Mouse (Mus musculus): ENCODE data around the gene B4galnt1. TPM values are rescaled to one million over a fixed set of nuclear protein-coding genes. Genes with fewer than 3 reads are reported as not detected.

Gene B4galnt1
- polyA plus RNA-seq, 1 experiment from 2014 or later: 12.7 TPM

DNA sequence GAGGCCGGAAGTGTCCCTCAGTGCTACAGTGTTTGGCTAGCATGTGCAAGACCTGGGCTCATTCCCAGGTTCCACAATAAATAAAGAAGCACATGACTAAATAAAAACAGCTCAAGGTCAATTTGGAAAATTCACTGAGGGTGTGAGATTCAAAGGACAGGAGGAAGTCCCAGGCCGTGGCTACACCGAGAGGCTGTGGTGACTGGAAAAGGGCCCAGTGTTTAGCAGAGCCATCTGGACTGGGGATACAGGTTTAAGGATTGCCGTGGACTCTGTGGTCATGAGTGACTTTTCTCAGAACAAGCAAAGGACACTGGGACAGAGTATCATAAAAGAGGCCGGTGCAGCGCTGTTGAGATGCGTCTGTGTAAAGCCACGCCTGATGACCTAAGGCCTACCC is 48.2 kb downstream of the B4galnt1 start:
- Histone ChIP-seq H3K27me3 (ENCODE audit: insufficient read depth, poor library complexity, severe bottlenecking) (peaks cover 5% of the 10 kb centered on the region; the same call in 1 of the 2 replicates), H3K27ac (no peak overlapping the region), H3K9me3 (no peaks in the 10 kb centered on the region), H3K36me3 (peaks cover 7% of the 10 kb centered on the region), H3K4me1 (replicated peaks) (peaks cover 20% of the 10 kb centered on the region), H3K4me3 (no peak overlapping the region; the same call in 1 of the 2 replicates)
- 92% methylated on average over 8 of the region's 8 CpGs for WGBS
- no peak for DNase-seq (ENCODE audit: low spot score)

DNA sequence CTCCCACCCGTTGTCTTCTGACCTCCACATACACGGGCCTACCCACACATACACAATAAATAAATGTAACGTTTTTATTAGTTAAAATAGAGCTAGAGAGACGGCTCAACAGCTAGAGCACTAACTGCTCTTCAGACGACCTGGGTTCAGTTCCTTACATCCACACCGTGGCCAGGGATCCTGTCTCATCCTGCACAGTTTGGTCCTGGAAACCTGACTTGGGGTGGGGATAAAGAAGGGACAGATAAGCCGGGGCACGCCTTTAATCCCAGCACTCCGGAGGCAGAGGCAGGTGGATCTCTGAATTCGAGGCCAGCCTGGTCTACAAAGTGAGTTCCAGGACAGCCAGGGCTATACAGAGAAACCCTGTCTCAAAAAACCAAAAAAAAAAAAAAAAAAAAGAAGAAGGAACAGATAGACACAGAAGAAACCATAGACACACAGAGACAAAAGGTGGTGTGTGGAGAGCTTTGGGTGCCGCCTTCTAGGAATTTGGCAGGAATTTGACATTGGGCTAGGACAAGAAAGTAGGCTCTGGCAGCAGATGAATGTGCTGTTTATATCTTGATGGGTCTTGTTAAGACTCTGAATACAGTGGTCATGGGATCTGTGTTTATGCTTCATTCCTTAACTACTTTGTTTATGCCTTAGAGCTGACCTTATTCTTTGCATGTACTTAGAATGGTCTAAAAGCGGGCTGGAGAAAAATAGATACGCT is 48.8 kb downstream of the B4galnt1 start:
- H3K36me3 ChIP-seq: peaks cover 1% of the 10 kb centered on the region; the same call in 1 of the 2 replicates
- H3K27ac ChIP-seq: no peak overlapping the region
- peaks cover 5% of the 10 kb centered on the region; the same call in 1 of the 2 replicates for H3K27me3 ChIP-seq (ENCODE audit: insufficient read depth, poor library complexity, severe bottlenecking)
- H3K4me1 ChIP-seq (replicated peaks): peaks cover 20% of the 10 kb centered on the region
- WGBS: 85% methylated on average over 13 of the region's 13 CpGs
- no peak for DNase-seq (ENCODE audit: low spot score)
- no peaks in the 10 kb centered on the region for H3K9me3 ChIP-seq
- no peak overlapping the region for H3K4me3 ChIP-seq

DNA sequence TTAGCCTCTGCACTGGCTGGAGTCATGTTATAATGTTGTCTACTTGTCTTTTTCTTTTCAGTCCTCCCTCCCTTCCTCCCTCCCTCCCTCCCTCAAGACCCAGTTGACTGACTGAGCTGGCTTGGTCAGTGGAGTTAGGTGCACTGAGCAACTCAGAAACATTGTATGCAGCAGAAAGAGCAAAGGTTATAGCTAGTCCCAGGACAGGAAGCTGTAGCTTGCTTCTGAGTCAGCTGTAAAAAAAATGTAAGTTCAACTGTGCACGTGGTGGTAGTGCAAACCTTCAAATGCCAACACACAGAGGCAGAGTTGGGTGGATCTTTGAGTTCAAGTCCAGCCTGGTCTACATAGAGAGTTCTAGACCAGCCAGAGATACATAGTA is 49.4 kb downstream of the B4galnt1 start:
- Histone ChIP-seq H3K9me3 (no peaks in the 10 kb centered on the region), H3K4me3 (no peak overlapping the region), H3K27ac (no peak overlapping the region), H3K4me1 (replicated peaks) (peaks cover 18% of the 10 kb centered on the region), H3K27me3 (ENCODE audit: insufficient read depth, poor library complexity, severe bottlenecking) (peaks cover 5% of the 10 kb centered on the region; the same call in 1 of the 2 replicates), H3K36me3 (no peaks in the 10 kb centered on the region)
- 77% methylated on average over 1 of the region's 1 CpGs for WGBS
- no peak for DNase-seq (ENCODE audit: low spot score)

DNA sequence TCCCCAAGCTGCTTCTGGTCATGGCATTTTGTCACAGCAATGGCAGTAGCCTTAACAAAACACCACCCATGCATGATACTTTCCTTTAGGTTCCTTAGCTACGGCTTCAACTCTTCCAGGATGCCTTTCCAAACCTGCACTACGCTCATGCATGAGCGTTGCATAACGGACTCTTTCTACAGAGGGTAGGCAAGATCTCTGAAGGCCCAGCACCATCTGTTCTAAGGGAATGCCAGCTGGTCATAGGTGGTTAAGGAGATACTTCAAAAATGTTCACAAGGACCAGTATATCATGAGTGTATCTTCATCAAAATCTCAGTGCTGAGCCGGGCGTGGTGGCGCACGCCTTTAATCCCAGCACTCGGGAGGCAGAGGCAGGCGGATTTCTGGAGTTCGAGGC is 51.4 kb downstream of the B4galnt1 start:
- H3K9me3 ChIP-seq: no peaks in the 10 kb centered on the region
- H3K36me3 ChIP-seq: no peaks in the 10 kb centered on the region
- no peak for DNase-seq (ENCODE audit: low spot score)
- H3K27ac ChIP-seq: no peak overlapping the region
- H3K4me1 ChIP-seq (replicated peaks): no peaks in the 10 kb centered on the region
- peaks cover 5% of the 10 kb centered on the region; the same call in 1 of the 2 replicates for H3K27me3 ChIP-seq (ENCODE audit: insufficient read depth, poor library complexity, severe bottlenecking)
- no peak overlapping the region for H3K4me3 ChIP-seq
- WGBS: 94% methylated on average over 11 of the region's 11 CpGs

DNA sequence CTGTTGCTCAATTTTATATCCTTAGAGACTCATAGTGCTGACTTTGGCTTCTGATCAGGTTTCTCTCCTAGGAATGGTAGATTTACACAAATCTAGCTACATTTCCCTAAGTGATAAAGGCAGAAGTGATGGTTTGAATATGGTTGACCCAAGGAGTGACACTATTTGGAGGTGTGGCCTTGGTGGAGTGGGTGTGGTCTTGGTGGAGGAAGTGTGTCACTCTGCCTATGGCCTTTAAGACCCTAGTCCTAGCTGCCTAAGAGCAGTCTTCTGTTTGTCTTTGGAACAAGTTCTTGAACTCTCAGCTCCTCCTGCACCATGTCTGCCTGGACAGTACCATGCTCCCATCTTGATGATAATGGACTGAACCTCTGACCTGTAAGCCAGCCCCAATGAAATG is 52.2 kb downstream of the B4galnt1 start:
- no peak for DNase-seq (ENCODE audit: low spot score)
- no peaks in the 10 kb centered on the region for H3K4me1 ChIP-seq (replicated peaks)
- no peak overlapping the region for H3K4me3 ChIP-seq
- H3K27me3 ChIP-seq (ENCODE audit: insufficient read depth, poor library complexity, severe bottlenecking): peaks cover 5% of the 10 kb centered on the region; the same call in 1 of the 2 replicates
- H3K36me3 ChIP-seq: no peaks in the 10 kb centered on the region
- H3K9me3 ChIP-seq: no peaks in the 10 kb centered on the region
- no peak overlapping the region for H3K27ac ChIP-seq

DNA sequence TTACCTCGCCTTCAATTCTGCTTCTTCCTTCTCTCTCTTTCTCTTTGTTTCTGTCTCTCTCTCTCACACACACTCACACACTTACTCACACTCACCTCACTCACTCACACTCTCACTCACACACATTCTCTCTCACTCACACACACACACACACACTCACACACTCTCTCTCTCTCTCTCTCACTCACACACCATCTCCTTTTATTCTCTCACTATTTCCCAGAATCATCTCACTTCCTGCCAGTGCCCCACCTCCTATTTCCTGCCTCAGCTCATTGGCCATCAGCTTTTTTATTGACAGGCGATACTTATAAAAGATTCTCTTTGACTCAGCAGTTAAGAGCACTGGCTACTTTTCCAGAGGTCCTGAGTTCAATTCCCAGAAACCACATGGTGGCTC is 53.3 kb downstream of the B4galnt1 start:
- Histone ChIP-seq H3K27ac (no peak overlapping the region), H3K4me3 (no peak overlapping the region), H3K9me3 (no peaks in the 10 kb centered on the region), H3K4me1 (replicated peaks) (no peaks in the 10 kb centered on the region), H3K36me3 (no peaks in the 10 kb centered on the region), H3K27me3 (ENCODE audit: insufficient read depth, poor library complexity, severe bottlenecking) (no peaks in the 10 kb centered on the region)
- no peak for DNase-seq (ENCODE audit: low spot score)
- 92% methylated on average over 2 of the region's 2 CpGs for WGBS

Other genes with a start within 250 kb of the B4galnt1 start
- 33.5 and 36.5 TPM in 2 replicates for gene Ctdsp2, start 186.5 kb upstream of the B4galnt1 start, polyA plus RNA-seq (2016; fragmentation: Nextera tagmentation; extraction: Ambion mirVana)
- gene Avil, start 164.5 kb upstream of the B4galnt1 start, polyA plus RNA-seq (2016; fragmentation: Nextera tagmentation; extraction: Ambion mirVana): 0.63 and 1.6 TPM in 2 replicates
- gene Tsfm, start 134.4 kb upstream of the B4galnt1 start, polyA plus RNA-seq (2016; fragmentation: Nextera tagmentation; extraction: Ambion mirVana): 91.4 and 97.4 TPM in 2 replicates
- gene Mettl1, start 123.8 kb upstream of the B4galnt1 start, polyA plus RNA-seq (2016; fragmentation: Nextera tagmentation; extraction: Ambion mirVana): 39.2 and 51.0 TPM in 2 replicates
- gene Eef1akmt3, start 123.7 kb upstream of the B4galnt1 start, polyA plus RNA-seq (2016; fragmentation: Nextera tagmentation; extraction: Ambion mirVana): 0.07 and 0.25 TPM in 2 replicates
- gene Cyp27b1, start 117.0 kb upstream of the B4galnt1 start, polyA plus RNA-seq (2016; fragmentation: Nextera tagmentation; extraction: Ambion mirVana): 0.06 and 0.34 TPM in 2 replicates
- 1.2 and 1.6 TPM in 2 replicates for gene March9, start 105.0 kb upstream of the B4galnt1 start, polyA plus RNA-seq (2016; fragmentation: Nextera tagmentation; extraction: Ambion mirVana)
- 2,665 and 2,802 TPM in 2 replicates for gene Cdk4, start 101.7 kb upstream of the B4galnt1 start, polyA plus RNA-seq (2016; fragmentation: Nextera tagmentation; extraction: Ambion mirVana)
- 177 and 187 TPM in 2 replicates for gene Tspan31, start 95.0 kb upstream of the B4galnt1 start, polyA plus RNA-seq (2016; fragmentation: Nextera tagmentation; extraction: Ambion mirVana)
- 0.12 and 0.33 TPM in 2 replicates for gene Agap2, start 89.9 kb upstream of the B4galnt1 start, polyA plus RNA-seq (2016; fragmentation: Nextera tagmentation; extraction: Ambion mirVana)
- 69.4 and 85.5 TPM in 2 replicates for gene Os9, start 44.1 kb upstream of the B4galnt1 start, polyA plus RNA-seq (2016; fragmentation: Nextera tagmentation; extraction: Ambion mirVana)
- gene Slc26a10, start 15.4 kb downstream of the B4galnt1 start, polyA plus RNA-seq (2016; fragmentation: Nextera tagmentation; extraction: Ambion mirVana): 1.6 and 2.1 TPM in 2 replicates
- 29.8 and 33.5 TPM in 2 replicates for gene Arhgef25, start 24.9 kb downstream of the B4galnt1 start, polyA plus RNA-seq (2016; fragmentation: Nextera tagmentation; extraction: Ambion mirVana)
- 110 and 151 TPM in 2 replicates for gene Dtx3, start 30.5 kb downstream of the B4galnt1 start, polyA plus RNA-seq (2016; fragmentation: Nextera tagmentation; extraction: Ambion mirVana)
- 17.9 and 21.9 TPM in 2 replicates for gene Pip4k2c, start 46.4 kb downstream of the B4galnt1 start, polyA plus RNA-seq (2016; fragmentation: Nextera tagmentation; extraction: Ambion mirVana)
- gene Kif5a, start 98.1 kb downstream of the B4galnt1 start, polyA plus RNA-seq (2016; fragmentation: Nextera tagmentation; extraction: Ambion mirVana): 24.4 and 39.4 TPM in 2 replicates
- gene Dctn2, start 101.1 kb downstream of the B4galnt1 start, polyA plus RNA-seq (2016; fragmentation: Nextera tagmentation; extraction: Ambion mirVana): 222 and 255 TPM in 2 replicates
- 12.8 and 16.3 TPM in 2 replicates for gene Mbd6, start 123.8 kb downstream of the B4galnt1 start, polyA plus RNA-seq (2016; fragmentation: Nextera tagmentation; extraction: Ambion mirVana)
- gene Mars, start 146.6 kb downstream of the B4galnt1 start, polyA plus RNA-seq (2016; fragmentation: Nextera tagmentation; extraction: Ambion mirVana): 171 and 174 TPM in 2 replicates
- gene Arhgap9, start 156.7 kb downstream of the B4galnt1 start, polyA plus RNA-seq (2016; fragmentation: Nextera tagmentation; extraction: Ambion mirVana): 1.8 and 2.5 TPM in 2 replicates
- 7.1 and 7.3 TPM in 2 replicates for gene Gli1, start 176.7 kb downstream of the B4galnt1 start, polyA plus RNA-seq (2016; fragmentation: Nextera tagmentation; extraction: Ambion mirVana)
- gene Inhbe, start 189.2 kb downstream of the B4galnt1 start, polyA plus RNA-seq (2016; fragmentation: Nextera tagmentation; extraction: Ambion mirVana): not detected in 2 replicates
- gene Inhbc, start 205.2 kb downstream of the B4galnt1 start, polyA plus RNA-seq (2016; fragmentation: Nextera tagmentation; extraction: Ambion mirVana): 0.13 TPM in 1 of 2 replicates, not detected in the other
- 31.0 and 35.5 TPM in 2 replicates for gene R3hdm2, start 215.1 kb downstream of the B4galnt1 start, polyA plus RNA-seq (2016; fragmentation: Nextera tagmentation; extraction: Ambion mirVana)